Mouse (Mus musculus) bone marrow, adult 2 months (tissue): ENCODE data around the gene Dera. TPM values are rescaled to one million over a fixed set of nuclear protein-coding genes. Genes with fewer than 3 reads are reported as not detected.

Experiments used
- H3K27ac ChIP-seq: fragments of 200-500 bp; 2 replicates; pipeline ENCODE4 v1.5.1; 2012; ENCODE audit warnings: low read depth, mild to moderate bottlenecking, control low read depth, inconsistent platforms, low read length; ENCODE audit not compliant: control insufficient read depth, poor library complexity, insufficient read depth
- H3K4me1 ChIP-seq: fragments of 200-500 bp; 2 replicates; pipeline ENCODE4 v1.6.1; 2011; ENCODE audit warnings: low read length; ENCODE audit not compliant: control insufficient read depth, insufficient read depth
- H3K4me3 ChIP-seq: fragments of 200-500 bp; replicated peaks from 2 replicates; pipeline ENCODE3; 2011; ENCODE audit warnings: mild to moderate bottlenecking, low read depth, low read length, control low read depth; ENCODE audit not compliant: control insufficient read depth
- CTCF ChIP-seq: fragments of 200-500 bp; IDR thresholded peaks from 2 replicates; pipeline ENCODE4 v1.5.1; 2011; ENCODE audit warnings: low read length, control low read depth; ENCODE audit not compliant: control insufficient read depth, insufficient read depth
- POLR2A ChIP-seq: fragments of 200-500 bp; IDR thresholded peaks from 2 replicates; pipeline ENCODE4 v1.6.1; 2011; ENCODE audit warnings: low read depth, mild to moderate bottlenecking, control low read depth, low read length, borderline replicate concordance; ENCODE audit not compliant: control insufficient read depth
- WGBS: fragments of 180-500 bp; shearing (Covaris S2); methylation state at CpG from one replicate; pipeline ENCODE4 v1.1.7; 2018; 5-methylcytosine and 5-hydroxymethylcytosine counted together
- polyA plus RNA-seq: library from polyadenylated mRNA; stranded (reverse); fragments of >200 nt; gene quantifications from 2 replicates; pipeline ENCODE4 v1.2.4, GENCODE M21; 2011; ENCODE audit warnings: low replicate concordance; ENCODE audit not compliant: missing spikeins, insufficient read depth, insufficient read length

Dera gene
- polyA plus RNA-seq, 1 experiment: 16.1 TPM

DNA sequence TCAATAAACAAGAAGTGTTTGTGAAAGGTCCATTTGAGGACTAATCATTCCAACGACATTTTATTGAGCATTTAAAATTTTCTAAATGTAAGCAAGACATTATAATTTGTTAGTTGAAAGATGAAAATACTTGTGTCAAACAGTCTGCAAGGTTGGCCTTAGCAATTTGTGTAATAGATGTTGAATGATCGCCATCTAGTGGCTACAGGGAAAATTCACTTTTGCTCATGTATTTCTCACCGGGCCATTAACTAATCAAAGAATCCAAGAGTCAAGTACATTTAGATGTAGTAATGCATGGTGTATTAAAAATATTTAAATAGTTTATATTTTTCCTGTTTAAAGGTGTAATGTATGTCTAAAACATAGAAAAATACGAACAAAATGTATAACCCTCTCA, 30.4 kb upstream of the Dera start:
- no peak for TF ChIP-seq CTCF
- TF ChIP-seq POLR2A: no peak
- no peak overlapping the region for H3K27ac ChIP-seq
- H3K4me1 ChIP-seq: no peaks in the 10 kb centered on the region
- H3K4me3 ChIP-seq: no peak overlapping the region
- 2% methylated on average over 4 of the region's 4 CpGs for WGBS

DNA sequence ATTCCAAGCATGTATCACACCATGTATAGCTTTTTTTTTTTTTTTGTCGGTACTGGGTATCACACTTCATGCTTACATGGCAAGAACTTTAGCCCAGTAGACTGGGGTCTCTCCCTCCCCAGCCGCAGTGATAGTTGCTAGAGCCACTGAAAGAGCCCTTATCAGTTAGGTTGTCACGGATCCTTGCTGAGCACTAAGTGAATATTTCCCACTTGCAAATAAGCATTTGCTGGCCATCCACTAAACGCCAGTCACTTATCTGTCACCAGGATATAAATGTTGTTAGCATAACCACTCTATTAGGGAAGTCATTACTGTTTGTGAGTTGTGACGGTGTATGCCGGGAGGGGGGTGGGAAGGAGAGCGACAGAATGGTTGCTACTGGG, 19.9 kb upstream of the Dera start:
- Histone ChIP-seq H3K4me1 (peaks cover 1% of the 10 kb centered on the region; the same call in 1 of the 2 replicates), H3K4me3 (peak overlapping the region; percentile 98), H3K27ac (peak overlapping the region; percentile 7; the same call in 1 of the 2 replicates)
- TF ChIP-seq POLR2A (no peak), CTCF (no peak)
- 5% methylated on average over 7 of the region's 7 CpGs for WGBS

DNA sequence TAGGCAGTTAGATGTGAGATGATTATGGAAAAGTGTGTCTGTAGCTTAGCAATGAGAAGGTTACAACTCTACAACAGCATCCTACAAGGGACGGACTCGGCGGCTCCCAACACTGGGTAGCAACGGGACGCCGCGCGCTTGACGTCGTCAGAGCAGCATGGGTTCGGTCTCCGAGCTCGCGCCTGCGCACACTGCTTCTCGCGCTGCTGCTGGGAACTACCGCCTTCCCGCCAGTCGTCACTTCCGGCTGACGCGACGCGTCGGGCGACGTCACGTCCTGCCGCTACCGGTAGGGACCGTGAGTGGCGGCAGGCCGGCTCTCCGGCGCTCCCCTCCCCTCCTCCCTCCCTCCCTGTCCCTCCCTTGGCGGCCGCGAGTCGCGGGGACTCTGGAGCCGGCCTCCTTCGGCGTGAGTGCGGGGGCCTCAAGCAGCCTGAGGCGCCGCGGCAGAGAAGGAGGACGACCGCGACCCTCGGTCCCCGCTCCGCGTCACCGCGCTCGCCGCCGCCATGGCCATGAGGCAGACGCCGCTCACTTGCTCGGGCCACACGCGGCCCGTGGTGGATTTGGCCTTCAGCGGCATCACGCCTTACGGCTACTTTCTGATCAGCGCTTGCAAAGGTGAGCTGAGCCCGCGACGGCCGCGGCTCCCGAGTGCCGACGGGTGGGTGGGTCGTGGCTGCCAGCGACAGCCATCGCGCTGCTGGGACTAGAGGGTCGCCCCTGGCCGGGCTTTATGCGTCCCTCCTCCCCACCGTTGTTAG, 19.3 kb upstream of the Dera start, which contains the start of gene Strap:
Strap (plus strand) TSS at position 233 of the 764 bp plus-strand sequence.
- TF ChIP-seq CTCF (no peak), POLR2A (peak; percentile 90; the same call in 1 of the 2 replicates)
- Histone ChIP-seq H3K4me1 (peaks cover 1% of the 10 kb centered on the region; the same call in 1 of the 2 replicates), H3K27ac (peak within 1 kb of the TSS; percentile 85), H3K4me3 (peak within 1 kb of the TSS; percentile 98)
- WGBS: under 1% methylated on average over 80 of the region's 86 CpGs

DNA sequence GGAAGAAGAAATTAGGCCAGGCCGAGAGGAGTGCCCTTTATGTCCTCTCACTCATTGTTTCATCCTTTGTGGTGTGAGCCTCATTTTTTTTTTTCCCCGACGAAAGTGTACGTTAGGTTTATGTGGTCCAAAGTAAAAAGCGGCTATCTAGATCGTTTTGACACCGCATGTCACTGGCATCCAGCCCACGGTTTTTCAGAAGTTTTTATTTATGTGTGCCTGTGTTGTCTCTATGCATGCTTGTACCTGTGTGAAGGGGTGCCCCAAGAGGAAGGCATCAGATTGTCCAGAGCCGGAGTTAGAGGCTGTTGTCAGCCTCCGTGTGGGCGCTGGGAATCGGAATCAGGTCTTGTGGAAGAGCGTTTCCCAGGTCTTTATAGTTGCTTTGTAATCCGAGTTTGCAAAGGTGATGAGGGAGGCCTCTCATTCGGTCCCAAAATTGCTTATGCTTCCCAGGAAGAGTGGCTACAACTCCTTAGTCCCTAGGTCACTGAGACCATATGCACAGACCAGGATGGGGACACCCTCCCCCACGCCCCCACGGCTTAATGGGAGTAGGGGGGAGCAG, 18.6 kb upstream of the Dera start:
- 11% methylated on average over 17 of the region's 17 CpGs for WGBS
- Histone ChIP-seq H3K27ac (peak overlapping the region; percentile 85), H3K4me1 (peaks cover 1% of the 10 kb centered on the region; the same call in 1 of the 2 replicates)

DNA sequence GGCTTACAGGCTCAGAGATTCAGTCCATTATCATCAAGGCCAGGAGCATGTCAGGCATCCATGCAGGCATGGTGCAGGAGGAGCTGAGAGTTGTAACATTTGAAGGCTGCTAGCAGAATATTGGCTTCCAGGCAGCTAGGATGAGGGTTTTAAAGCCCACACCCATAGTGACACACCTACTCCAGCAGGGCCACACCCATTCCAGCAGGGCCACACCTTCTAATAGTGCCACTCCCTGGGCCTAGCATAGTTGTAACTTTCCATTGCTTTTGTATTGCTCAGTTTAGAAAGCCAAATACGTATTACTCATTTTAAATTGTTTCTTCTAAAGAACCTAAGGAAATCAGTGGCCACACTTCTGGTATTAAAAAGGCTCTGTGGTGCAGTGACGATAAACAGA, 13.4 kb upstream of the Dera start:
- 94% methylated on average over 2 of the region's 2 CpGs for WGBS
- no peak overlapping the region for H3K27ac ChIP-seq
- H3K4me1 ChIP-seq: peaks cover under 1% of the 10 kb centered on the region; the same call in 1 of the 2 replicates
- H3K4me3 ChIP-seq: no peak overlapping the region
- TF ChIP-seq CTCF (no peak), POLR2A (no peak)

More for the DNA sequence above, 18.6 kb upstream of the Dera start:
- no peak for TF ChIP-seq CTCF
- no peak for TF ChIP-seq POLR2A
- H3K4me3 ChIP-seq: peak overlapping the region; percentile 98

DNA sequence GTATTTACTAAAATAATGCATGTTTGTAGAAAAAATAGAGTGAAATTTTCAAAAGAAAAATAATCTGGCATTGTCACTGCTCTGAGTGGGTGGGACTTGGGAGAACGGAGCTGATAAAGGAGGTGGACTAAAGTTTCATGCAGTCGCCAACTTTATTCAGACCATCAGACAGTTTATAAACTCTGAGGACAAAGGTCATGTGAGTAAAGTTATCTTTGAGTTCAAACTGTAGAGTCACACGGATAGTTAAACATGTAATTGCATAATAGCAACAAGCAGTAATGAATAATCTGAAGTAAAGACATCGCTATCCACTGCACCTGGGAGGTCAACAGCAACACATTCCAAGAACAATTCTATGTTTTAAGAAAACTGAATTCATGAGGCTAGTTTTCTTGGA, 9.6 kb upstream of the Dera start:
- no peak overlapping the region for H3K4me3 ChIP-seq
- H3K27ac ChIP-seq: no peak overlapping the region
- H3K4me1 ChIP-seq: no peaks in the 10 kb centered on the region; the same call in 1 of the 2 replicates
- TF ChIP-seq POLR2A: no peak
- 78% methylated on average over 4 of the region's 4 CpGs for WGBS

DNA sequence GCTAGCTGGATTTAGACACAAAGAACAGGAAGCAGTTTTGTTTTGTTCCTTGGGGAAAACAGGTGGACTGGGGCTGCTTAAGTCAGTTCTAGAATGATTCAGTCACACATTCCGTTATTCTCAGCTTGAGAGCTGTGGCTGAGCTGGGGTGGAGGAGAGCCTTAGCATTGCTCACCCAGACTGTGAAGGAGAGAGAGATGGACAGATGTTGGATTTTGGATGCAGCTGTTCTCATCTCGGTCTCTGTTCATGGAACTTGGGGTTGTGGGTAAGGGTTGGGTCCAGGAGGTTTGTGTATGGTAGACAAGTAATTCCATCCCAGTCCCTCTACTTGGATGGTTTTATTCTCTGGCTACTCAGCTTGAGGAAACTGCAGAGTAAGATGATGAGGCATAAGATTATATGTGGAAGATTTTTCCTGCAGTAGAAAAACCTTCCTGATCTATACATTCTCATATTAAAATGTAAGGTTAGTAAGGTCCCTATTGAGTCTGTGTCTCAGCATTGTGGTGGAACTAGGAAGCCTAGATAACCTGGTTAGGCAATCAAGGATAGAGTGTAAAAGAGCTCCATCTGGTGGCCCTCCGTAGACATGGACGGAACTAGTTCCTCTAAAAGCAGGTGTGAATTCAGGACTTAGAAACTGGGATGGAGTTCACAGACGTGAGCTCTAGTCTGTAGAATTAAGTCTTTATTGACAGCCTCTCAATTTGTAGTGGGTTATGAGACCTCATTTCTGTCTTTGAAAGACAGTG, 7.0 kb upstream of the Dera start:
- H3K4me1 ChIP-seq: no peaks in the 10 kb centered on the region
- TF ChIP-seq POLR2A (no peak), CTCF (peak; percentile 35; the same call in 1 of the 2 replicates)
- H3K4me3 ChIP-seq: no peak overlapping the region
- no peak overlapping the region for H3K27ac ChIP-seq
- 53% methylated on average over 5 of the region's 5 CpGs for WGBS
